Mouse (Mus musculus) forebrain, embryonic 11.5 days (tissue): ENCODE data around the gene Pmf1. TPM values are rescaled to one million over a fixed set of nuclear protein-coding genes. Genes with fewer than 3 reads are reported as not detected.
A peak's percentile ranks its signal among the peaks of the same experiment; 100 is the strongest.

Experiments used
- ATAC-seq: fragments of 200-750 bp; cut with Nextera tagmentation; replicated peaks from 2 replicates; pipeline ENCODE4 v1.8.0; 2017; ENCODE audit warnings: moderate TSS enrichment; ENCODE audit not compliant: low FRiP score
- DNase-seq: peaks from one replicate; pipeline ENCODE4 v3.0.0-alpha.2; 2017; ENCODE audit warnings: low spot score
- H3K27ac ChIP-seq: fragments of 300-500 bp; sonication (generic); 2 replicates; pipeline ENCODE4 v1.5.1; 2014; ENCODE audit warnings: low read depth, low read length
- H3K27me3 ChIP-seq: fragments of 300-500 bp; sonication (generic); 2 replicates; pipeline ENCODE4 v1.6.1; 2014; ENCODE audit warnings: mild to moderate bottlenecking, low read length, mixed read lengths; ENCODE audit not compliant: control insufficient read depth, insufficient read depth
- H3K36me3 ChIP-seq: fragments of 300-500 bp; sonication (generic); 2 replicates; pipeline ENCODE4 v1.6.1; 2014; ENCODE audit warnings: mild to moderate bottlenecking, low read length, moderate library complexity, mixed read lengths; ENCODE audit not compliant: control insufficient read depth, insufficient read depth
- H3K4me1 ChIP-seq: fragments of 300-500 bp; sonication (generic); replicated peaks from 2 replicates; pipeline ENCODE4 v1.6.1; 2014; ENCODE audit warnings: low read length, mixed read lengths; ENCODE audit not compliant: control insufficient read depth, insufficient read depth
- H3K4me2 ChIP-seq: fragments of 300-500 bp; sonication (generic); 2 replicates; pipeline ENCODE4 v1.6.1; 2014; ENCODE audit warnings: low read depth, mild to moderate bottlenecking, low read length, moderate library complexity, mixed read lengths; ENCODE audit not compliant: severe bottlenecking
- H3K4me3 ChIP-seq: fragments of 300-500 bp; sonication (generic); 2 replicates; pipeline ENCODE4 v1.5.1; 2014; ENCODE audit warnings: low read depth, low read length
- H3K9ac ChIP-seq: fragments of 300-500 bp; sonication (generic); 2 replicates; pipeline ENCODE4 v1.6.1; 2014; ENCODE audit warnings: low read length
- H3K9me3 ChIP-seq: fragments of 300-500 bp; sonication (generic); 2 replicates; pipeline ENCODE4 v1.6.1; 2016; ENCODE audit warnings: low read length, mixed read lengths; ENCODE audit not compliant: control insufficient read depth
- WGBS: fragments of 180-500 bp; shearing (Covaris S2); extraction: QIAGEN DNeasy Blood & Tissue Kit; methylation state at CpG from one replicate; pipeline ENCODE4 v1.1.7; 2014; 5-methylcytosine and 5-hydroxymethylcytosine counted together
- polyA plus RNA-seq: library from polyadenylated mRNA; unstranded; fragments of >200 nt; fragmentation: Nextera tagmentation; extraction: Ambion mirVana; gene quantifications from 2 replicates; pipeline ENCODE4 v1.2.1, GENCODE M21; 2014

Pmf1 gene
- polyA plus RNA-seq, 1 experiment from 2014 or later: 141 TPM

DNA sequence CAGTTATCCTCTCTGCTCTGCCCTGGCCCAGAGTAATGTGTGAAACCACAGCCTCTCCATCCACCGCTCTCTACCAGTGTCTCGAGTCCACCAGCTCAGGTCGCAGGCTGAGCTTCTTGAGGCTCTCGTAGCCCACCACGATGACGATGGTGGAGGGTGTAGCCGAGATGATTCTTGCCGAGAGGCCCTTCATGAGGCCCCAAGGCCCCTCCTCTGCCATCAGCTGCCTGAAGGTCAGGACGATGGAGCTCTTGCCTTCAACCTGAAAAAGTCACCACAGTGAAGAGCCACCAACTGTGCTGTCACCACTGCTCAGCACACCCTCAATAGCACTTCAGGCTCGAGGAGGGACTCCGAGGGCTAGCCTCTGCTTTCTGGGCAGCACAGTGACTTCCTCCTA is 2.5 kb upstream of the Pmf1 start:
- DNase-seq (no peak), ATAC-seq (no peak)
- Histone ChIP-seq H3K27me3 (no peaks in the 10 kb centered on the region), H3K4me3 (no peak overlapping the region), H3K36me3 (no peaks in the 10 kb centered on the region; the same call in 1 of the 2 replicates), H3K27ac (no peak overlapping the region), H3K4me1 (peaks cover 4% of the 10 kb centered on the region; the same call in 1 of the 2 replicates), H3K4me2 (no peak overlapping the region), H3K9me3 (no peaks in the 10 kb centered on the region), H3K9ac (no peak overlapping the region)
- 90% methylated on average over 11 of the region's 11 CpGs for WGBS

DNA sequence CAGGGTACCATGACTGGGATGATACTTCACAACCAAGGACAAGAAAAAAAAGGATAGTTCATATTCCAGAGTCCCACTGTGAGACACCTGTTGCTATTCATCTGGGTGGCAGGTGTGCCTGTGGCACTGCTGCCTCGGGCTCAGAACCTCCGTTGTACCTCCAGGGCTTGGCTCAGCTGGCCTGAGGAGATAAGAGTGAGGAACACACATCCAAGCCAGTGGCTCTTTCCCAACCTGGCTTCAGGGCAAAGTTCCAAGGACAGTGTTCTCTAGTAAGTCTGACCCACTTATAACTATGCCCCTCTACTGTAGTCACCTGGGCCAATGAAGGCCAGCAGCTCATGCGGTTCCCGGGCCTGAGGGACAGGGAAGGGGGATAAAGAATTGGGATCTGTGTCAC is 1.6 kb upstream of the Pmf1 start:
- Histone ChIP-seq H3K4me2 (no peak overlapping the region), H3K27me3 (no peaks in the 10 kb centered on the region), H3K9ac (no peak overlapping the region), H3K4me1 (peaks cover 4% of the 10 kb centered on the region; the same call in 1 of the 2 replicates), H3K9me3 (no peaks in the 10 kb centered on the region), H3K36me3 (no peaks in the 10 kb centered on the region), H3K4me3 (no peak overlapping the region), H3K27ac (no peak overlapping the region)
- ATAC-seq (no peak), DNase-seq (no peak)
- WGBS: 87% methylated on average over 4 of the region's 4 CpGs

DNA sequence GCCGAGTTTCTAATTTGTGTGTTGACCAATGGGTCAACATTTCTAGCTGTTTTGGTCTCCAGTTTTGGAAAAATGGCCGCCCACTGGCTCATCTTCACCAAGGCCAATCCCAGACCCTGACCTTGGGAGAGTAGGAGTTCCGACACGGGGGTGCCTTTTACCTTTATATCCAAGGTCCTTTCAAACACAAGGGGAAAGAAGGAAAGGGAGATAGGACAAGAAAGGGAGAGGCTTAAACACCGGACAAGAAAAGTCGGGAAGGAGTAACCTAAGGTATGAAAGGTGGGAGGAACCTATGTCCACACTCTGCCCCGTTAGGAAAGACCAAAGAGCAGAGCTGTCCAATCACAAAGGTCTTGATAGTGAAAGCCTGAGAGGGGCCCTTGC is 507 bp upstream of the Pmf1 start:
- peak overlapping the region; percentile 89 for H3K9ac ChIP-seq
- WGBS: 25% methylated on average over 7 of the region's 7 CpGs
- no peaks in the 10 kb centered on the region for H3K9me3 ChIP-seq
- peak overlapping the region; percentile 91; the same call in 1 of the 2 replicates for H3K27ac ChIP-seq
- DNase-seq (no peak), ATAC-seq (no peak; the same call in 1 of the 2 replicates)
- H3K4me3 ChIP-seq: peak overlapping the region; percentile 70
- peaks cover 4% of the 10 kb centered on the region; the same call in 1 of the 2 replicates for H3K4me1 ChIP-seq
- no peaks in the 10 kb centered on the region for H3K36me3 ChIP-seq
- peak overlapping the region; percentile 58 for H3K4me2 ChIP-seq
- H3K27me3 ChIP-seq: no peaks in the 10 kb centered on the region

DNA sequence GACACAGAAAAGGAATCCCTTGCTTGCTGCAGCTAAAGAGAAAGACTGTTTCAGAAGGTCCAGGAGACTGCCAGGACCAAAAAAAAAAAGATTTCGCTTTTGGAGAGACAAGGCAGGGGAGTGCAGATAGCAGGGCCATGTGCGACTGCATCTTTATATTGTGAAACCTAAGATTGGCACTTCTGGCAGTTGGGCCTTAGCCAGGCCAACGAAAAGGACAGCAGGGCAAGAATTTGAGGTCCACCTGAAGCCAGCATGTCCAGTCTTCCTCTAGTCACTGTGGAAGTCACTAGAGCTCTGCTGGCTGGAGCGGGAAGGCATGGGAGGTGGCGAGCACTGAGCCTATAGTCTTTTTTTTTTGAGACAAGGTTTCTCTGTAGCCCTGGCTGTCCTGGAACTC is 1.2 kb downstream of the Pmf1 start:
- peak overlapping the region; percentile 89 for H3K9ac ChIP-seq
- H3K9me3 ChIP-seq: no peaks in the 10 kb centered on the region
- ATAC-seq (no peak), DNase-seq (no peak)
- no peaks in the 10 kb centered on the region; the same call in 1 of the 2 replicates for H3K36me3 ChIP-seq
- no peaks in the 10 kb centered on the region for H3K27me3 ChIP-seq
- H3K4me3 ChIP-seq: peak overlapping the region; percentile 70
- no peak overlapping the region for H3K27ac ChIP-seq
- WGBS: 67% methylated on average over 5 of the region's 5 CpGs
- H3K4me1 ChIP-seq: peaks cover 4% of the 10 kb centered on the region; the same call in 1 of the 2 replicates
- H3K4me2 ChIP-seq: peak overlapping the region; percentile 58

DNA sequence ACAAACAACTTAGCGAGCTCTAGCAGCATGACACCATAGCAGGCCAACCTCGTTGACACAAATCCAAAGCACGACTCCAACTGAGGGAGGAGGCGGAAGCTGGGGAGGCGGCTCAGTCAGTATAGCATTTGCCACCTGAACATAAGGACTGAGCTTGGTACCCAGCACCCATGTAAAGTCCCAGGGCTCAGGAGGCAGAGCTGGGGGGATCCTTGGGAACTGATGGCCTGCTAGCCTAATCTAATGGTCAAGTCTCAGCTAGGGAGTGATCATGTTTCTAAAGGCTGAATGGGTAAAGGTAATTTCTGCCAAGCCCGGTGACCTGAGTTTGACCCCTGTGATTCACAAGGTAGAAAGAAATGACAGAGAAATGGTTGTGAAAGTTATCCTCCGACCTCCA is 2.6 kb downstream of the Pmf1 start:
- DNase-seq: no peak
- Histone ChIP-seq H3K4me2 (no peak overlapping the region), H3K27ac (no peak overlapping the region), H3K9me3 (no peaks in the 10 kb centered on the region), H3K4me1 (peaks cover 4% of the 10 kb centered on the region; the same call in 1 of the 2 replicates), H3K9ac (no peak overlapping the region), H3K4me3 (no peak overlapping the region), H3K36me3 (no peaks in the 10 kb centered on the region; the same call in 1 of the 2 replicates), H3K27me3 (no peaks in the 10 kb centered on the region)
- WGBS: 64% methylated on average over 7 of the region's 7 CpGs
- ATAC-seq: no peak

DNA sequence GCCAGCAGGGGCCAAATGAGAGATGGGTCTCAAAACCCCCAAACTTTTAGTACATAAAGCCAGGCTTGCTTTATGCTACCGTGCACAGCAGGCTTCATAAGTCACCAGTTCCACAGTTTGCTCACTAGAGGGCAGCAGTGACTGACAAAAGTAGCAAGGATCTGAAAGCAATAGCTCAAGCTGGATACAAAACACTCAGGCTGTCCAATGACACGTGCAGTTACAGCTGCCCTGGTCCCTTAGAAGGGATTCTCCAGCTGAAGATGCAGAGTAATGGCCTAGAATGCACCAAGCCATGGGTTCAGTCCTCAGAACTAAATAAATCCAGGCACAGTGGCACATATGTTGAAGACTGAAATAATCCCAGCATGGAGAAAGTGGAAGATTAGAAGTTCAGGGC is 3.0 kb downstream of the Pmf1 start:
- ATAC-seq (0 out of 2 replicates have a peak, but pooled peaks have one; percentile 8), DNase-seq (peak; percentile 78)
- no peak overlapping the region for H3K4me3 ChIP-seq
- no peaks in the 10 kb centered on the region for H3K27me3 ChIP-seq
- no peaks in the 10 kb centered on the region; the same call in 1 of the 2 replicates for H3K36me3 ChIP-seq
- H3K9me3 ChIP-seq: no peaks in the 10 kb centered on the region
- H3K27ac ChIP-seq: no peak overlapping the region
- 5% methylated on average over 2 of the region's 2 CpGs for WGBS
- no peak overlapping the region for H3K4me2 ChIP-seq
- no peak overlapping the region for H3K9ac ChIP-seq
- peaks cover 4% of the 10 kb centered on the region; the same call in 1 of the 2 replicates for H3K4me1 ChIP-seq

DNA sequence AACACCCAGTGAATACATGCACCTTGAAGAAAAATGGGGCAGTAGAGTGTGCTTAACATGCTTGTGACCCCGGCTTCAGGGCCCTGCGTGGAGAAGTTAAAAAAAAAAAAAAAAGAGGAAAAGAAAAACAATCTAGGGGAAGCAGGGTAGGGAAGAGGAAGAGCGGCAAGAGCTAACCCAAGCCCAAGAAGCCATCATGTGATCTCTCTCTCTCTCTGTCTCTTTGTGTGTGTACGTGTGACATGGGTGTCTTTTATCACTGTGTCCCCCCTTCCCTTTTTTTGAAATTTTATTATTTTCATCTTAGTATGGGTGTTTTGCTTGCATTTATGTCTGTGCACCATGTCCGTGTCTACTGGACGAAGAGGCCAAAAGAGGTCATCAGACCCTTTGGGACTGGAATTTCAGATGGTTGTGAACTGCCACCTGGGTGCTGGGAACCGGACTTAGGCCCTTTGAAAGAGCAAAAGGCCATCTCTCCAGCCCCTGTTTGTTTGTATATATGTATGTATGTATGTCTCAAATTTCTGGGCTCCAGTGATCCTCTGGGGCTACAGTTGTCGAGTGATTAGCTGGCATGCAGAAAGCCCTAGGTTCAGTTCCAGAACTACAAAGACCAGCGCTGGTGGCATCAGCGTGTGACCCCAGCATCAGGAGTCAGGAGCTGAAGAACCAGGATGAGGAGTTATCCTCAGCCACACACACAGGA is 6.5 kb downstream of the Pmf1 start:
- no peak overlapping the region for H3K4me2 ChIP-seq
- H3K9ac ChIP-seq: no peak overlapping the region
- no peaks in the 10 kb centered on the region; the same call in 1 of the 2 replicates for H3K36me3 ChIP-seq
- WGBS: 96% methylated on average over 10 of the region's 10 CpGs
- H3K4me1 ChIP-seq: no peaks in the 10 kb centered on the region; the same call in 1 of the 2 replicates
- H3K9me3 ChIP-seq: no peaks in the 10 kb centered on the region
- ATAC-seq: no peak
- H3K27ac ChIP-seq: no peak overlapping the region
- H3K4me3 ChIP-seq: no peak overlapping the region
- no peaks in the 10 kb centered on the region for H3K27me3 ChIP-seq
- DNase-seq: no peak

DNA sequence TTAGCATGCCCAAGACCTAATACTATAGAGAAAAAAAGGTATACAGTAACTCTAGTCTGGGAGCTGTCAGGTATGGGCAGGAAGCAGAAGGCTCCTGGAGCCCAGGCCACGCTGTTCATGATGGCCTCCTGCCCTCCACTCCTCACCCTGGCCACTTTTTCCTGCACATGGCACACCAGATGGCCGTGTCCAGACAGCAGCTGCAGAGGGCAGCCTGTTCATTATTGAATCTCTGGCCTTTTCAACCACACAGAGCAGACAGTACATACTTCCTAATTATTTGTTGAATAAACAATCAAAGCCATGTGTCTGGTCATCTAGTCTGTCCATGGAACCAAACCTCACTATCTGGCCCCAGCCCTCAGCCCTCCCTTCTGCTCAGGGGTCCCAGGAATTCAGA is 11.5 kb downstream of the Pmf1 start:
- no peak overlapping the region for H3K4me2 ChIP-seq
- H3K27ac ChIP-seq: no peak overlapping the region
- no peaks in the 10 kb centered on the region; the same call in 1 of the 2 replicates for H3K36me3 ChIP-seq
- DNase-seq (no peak), ATAC-seq (no peak)
- H3K9me3 ChIP-seq: no peaks in the 10 kb centered on the region
- no peaks in the 10 kb centered on the region for H3K27me3 ChIP-seq
- H3K4me3 ChIP-seq: no peak overlapping the region
- H3K4me1 ChIP-seq: no peaks in the 10 kb centered on the region
- H3K9ac ChIP-seq: no peak overlapping the region
- 72% methylated on average over 2 of the region's 2 CpGs for WGBS

DNA sequence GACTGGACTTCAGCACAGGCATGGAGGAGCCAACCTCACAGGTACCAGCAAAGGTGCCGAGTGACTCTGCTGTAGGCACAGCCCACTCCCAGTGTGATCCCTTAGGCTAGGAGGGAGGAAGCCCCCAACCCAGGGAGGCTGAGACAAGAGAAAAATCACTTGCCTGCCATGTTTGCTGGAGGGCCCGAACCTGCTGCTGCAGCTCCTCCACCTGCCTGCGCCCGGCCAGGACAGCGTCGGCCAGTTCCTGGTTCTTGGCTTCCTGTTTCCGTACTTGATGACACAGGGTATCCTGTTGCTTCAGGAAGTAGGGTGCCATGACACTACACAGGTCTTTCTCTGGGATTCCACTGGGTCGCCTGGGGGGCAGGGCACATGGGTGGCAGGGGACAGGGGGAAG is 14.4 kb downstream of the Pmf1 start:
- DNase-seq (no peak), ATAC-seq (no peak)
- no peak overlapping the region for H3K4me3 ChIP-seq
- H3K9ac ChIP-seq: no peak overlapping the region
- no peak overlapping the region for H3K27ac ChIP-seq
- no peaks in the 10 kb centered on the region; the same call in 1 of the 2 replicates for H3K36me3 ChIP-seq
- no peak overlapping the region for H3K4me2 ChIP-seq
- WGBS: 92% methylated on average over 8 of the region's 8 CpGs
- H3K4me1 ChIP-seq: no peaks in the 10 kb centered on the region
- H3K9me3 ChIP-seq: no peaks in the 10 kb centered on the region
- no peaks in the 10 kb centered on the region for H3K27me3 ChIP-seq
